Comparison of ENCODE assay signal across 16 mouse cellular contexts in the genomic region with DNA sequence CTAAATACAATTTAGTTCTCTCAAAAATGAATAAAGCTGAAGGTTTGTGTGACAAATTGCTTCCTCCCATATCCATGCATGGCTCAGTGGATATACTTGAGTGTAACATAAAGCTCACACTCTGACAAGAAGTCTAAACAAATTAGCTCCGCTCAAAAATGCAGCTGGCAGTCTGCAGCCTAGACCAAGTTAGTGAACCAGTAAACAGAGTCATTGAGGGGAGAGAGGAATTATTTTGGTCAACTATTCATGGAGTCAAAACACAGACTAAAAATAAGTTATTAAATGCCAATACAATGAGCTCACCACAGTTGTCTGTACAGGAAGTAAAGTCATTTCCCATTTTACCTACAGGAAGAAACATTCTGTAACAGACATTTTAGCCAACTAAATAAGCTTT.
DNase-seq lines count a peak whose midpoint lies in the region; ATAC-seq and TF ChIP-seq lines count a peak whose summit lies in the region.
"Had no signal": no experiment of that assay in that cellular context is flagged by ENCODE, and none has a peak within 500 bp of the region (broad histone marks: within the 10 kb centered on the region; RNA-seq: fewer than 3 reads in every experiment).

No protein-coding gene starts in this region.

- H3K27me3 ChIP-seq in kidney, postnatal 0 days (ENCODE audit: insufficient read depth, low read length): no peaks in the 10 kb centered on the region
- no peaks in the 10 kb centered on the region for H3K27me3 ChIP-seq in kidney, embryonic 14.5 days (ENCODE audit: control insufficient read depth, insufficient read depth, low read length)
- H3K27me3 ChIP-seq: liver, embryonic 13.5 days; neural tube, embryonic 12.5 days had no signal

- no peak overlapping the region for H3K4me3 ChIP-seq in kidney, postnatal 0 days (replicated peaks; ENCODE audit: low read depth, low read length)
- H3K4me3 ChIP-seq in kidney, embryonic 14.5 days (ENCODE audit: low read length): no peak overlapping the region
- H3K4me3 ChIP-seq: erythroblast, embryonic 14.5 days; liver, embryonic 13.5 days; neural tube, embryonic 12.5 days had no signal

- no peak overlapping the region for H3K9ac ChIP-seq in kidney, postnatal 0 days (ENCODE audit: low read depth, low read length)
- H3K9ac ChIP-seq in kidney, embryonic 14.5 days (ENCODE audit: low read depth, low read length): no peak overlapping the region
- H3K9ac ChIP-seq: liver, embryonic 13.5 days; neural tube, embryonic 12.5 days had no signal

- 7% methylated on average over 1 of the region's 1 CpGs for WGBS in kidney, postnatal 0 days
- 14% methylated on average over 1 of the region's 1 CpGs for WGBS in kidney, embryonic 14.5 days

- no peak for ATAC-seq in kidney, postnatal 0 days (replicated peaks; ENCODE audit: low FRiP score, low read depth)
- no peak for ATAC-seq in kidney, embryonic 14.5 days (ENCODE audit: low FRiP score, low TSS enrichment)
- ATAC-seq: forebrain, embryonic 16.5 days had no signal

- peak; percentile 67 for DNase-seq in heart, adult 8-10 months (ENCODE audit: low spot score)
- no peak for DNase-seq in heart, postnatal 4 days
- peak; percentile 42 for DNase-seq in kidney, postnatal 0 days (ENCODE audit: low spot score)
- DNase-seq in brain, adult 2 months (ENCODE audit: low read depth, low spot score): peak; percentile 1
- peak; percentile 6 for DNase-seq in lung, postnatal 10 days
- no peak for DNase-seq in layer of hippocampus, adult 9-11 months
- no peak for DNase-seq in adipocyte (ENCODE audit: low spot score)
- DNase-seq: adrenal gland, adult 2 months; cerebellum, adult 9-10 months; embryo, embryonic 11 days; kidney, postnatal 4 days; liver, embryonic 13.5 days had no signal

- no peaks in the 10 kb centered on the region for H3K9me3 ChIP-seq in kidney, postnatal 0 days (replicated peaks; ENCODE audit: low read length)
- H3K9me3 ChIP-seq in kidney, embryonic 14.5 days (ENCODE audit: control insufficient read depth, low read length): no peaks in the 10 kb centered on the region
- H3K9me3 ChIP-seq: liver, embryonic 13.5 days; neural tube, embryonic 12.5 days had no signal

- H3K4me2 ChIP-seq in kidney, postnatal 0 days (ENCODE audit: low read length): no peak overlapping the region
- H3K4me2 ChIP-seq in kidney, embryonic 14.5 days (replicated peaks; ENCODE audit: low read depth, low read length): no peak overlapping the region
- H3K4me2 ChIP-seq: liver, embryonic 13.5 days; neural tube, embryonic 12.5 days had no signal

- no peak overlapping the region for H3K27ac ChIP-seq in kidney, postnatal 0 days
- H3K27ac ChIP-seq in kidney, embryonic 14.5 days (ENCODE audit: low read depth, low read length): no peak overlapping the region
- H3K27ac ChIP-seq: liver, embryonic 13.5 days; neural tube, embryonic 12.5 days had no signal

- TF ChIP-seq CTCF in kidney, postnatal 0 days (IDR thresholded peaks at IDR 0.05; ENCODE audit: low read depth): no peak

- no peaks in the 10 kb centered on the region for H3K36me3 ChIP-seq in kidney, postnatal 0 days (ENCODE audit: insufficient read depth, low read length)
- no peaks in the 10 kb centered on the region for H3K36me3 ChIP-seq in kidney, embryonic 14.5 days (ENCODE audit: control insufficient read depth, insufficient read depth, low read length)
- H3K36me3 ChIP-seq: liver, embryonic 13.5 days; neural tube, embryonic 12.5 days had no signal

- no peaks in the 10 kb centered on the region for H3K4me1 ChIP-seq in kidney, postnatal 0 days (replicated peaks; ENCODE audit: insufficient read depth, low read length)
- no peaks in the 10 kb centered on the region for H3K4me1 ChIP-seq in kidney, embryonic 14.5 days (ENCODE audit: control insufficient read depth, insufficient read depth, low read length)
- H3K4me1 ChIP-seq: liver, embryonic 13.5 days; neural tube, embryonic 12.5 days had no signal

Comparison
In these comparisons a context has a peak if more than half of its experiments do, and no peak if none do; other contexts are left out.
1. DNase-seq: peak in heart, adult 8-10 months (single experiment), kidney, postnatal 0 days (single experiment), brain, adult 2 months (single experiment) and lung, postnatal 10 days (single experiment); none in heart, postnatal 4 days (single experiment), layer of hippocampus, adult 9-11 months (single experiment) and adipocyte (single experiment).